Mouse (Mus musculus): ENCODE data around the gene Olfr730. TPM values are rescaled to one million over a fixed set of nuclear protein-coding genes. Genes with fewer than 3 reads are reported as not detected.

Gene Olfr730
- total RNA-seq (2017): not detected in 2 replicates

GRCm38 (mm10) chr14:50188098-50188497 lies at the start of gene Olfr730:
Gene Olfr730, minus strand, starts transcription at chr14:50188198.
- ATAC-seq (replicated peaks in 1 of 2; ENCODE audit: insufficient read depth in 1 of 2, low FRiP score in 2 of 2, low TSS enrichment in 1 of 2, low read depth in 1 of 2, poor library complexity in 2 of 2, severe bottlenecking in 2 of 2): no peak

GRCm38 (mm10) chr14:50152810-50153209 lies 35.2 kb downstream of the Olfr730 start, which contains the start of gene Olfr729:
Gene Olfr729, minus strand, starts transcription at chr14:50152910.
- no peak for ATAC-seq (replicated peaks in 1 of 2; ENCODE audit: insufficient read depth in 1 of 2, low FRiP score in 2 of 2, low TSS enrichment in 1 of 2, low read depth in 1 of 2, poor library complexity in 2 of 2, severe bottlenecking in 2 of 2)

- ATAC-seq (replicated peaks in 1 of 2; ENCODE audit: insufficient read depth in 1 of 2, low FRiP score in 2 of 2, low TSS enrichment in 1 of 2, low read depth in 1 of 2, poor library complexity in 2 of 2, severe bottlenecking in 2 of 2): no peak
Measured at GRCm38 (mm10) chr14:50142580-50142979, 45.4 kb downstream of the Olfr730 start, which contains the start of gene Olfr728. Gene Olfr728, minus strand, starts transcription at chr14:50142680.

Other genes starting within 250 kb of the Olfr730 start
- not detected in 2 replicates for gene Olfr724, start 224.9 kb downstream of the Olfr730 start, total RNA-seq (2017)
- gene Olfr725, start 147.8 kb downstream of the Olfr730 start, total RNA-seq (2017): not detected in 2 replicates
- gene Olfr726, start 97.2 kb downstream of the Olfr730 start, total RNA-seq (2017): not detected in 2 replicates
- not detected in 2 replicates for gene Olfr727, start 65.0 kb downstream of the Olfr730 start, total RNA-seq (2017)
- not detected in 2 replicates for gene Olfr728, start 45.5 kb downstream of the Olfr730 start, total RNA-seq (2017)
- gene Olfr729, start 35.3 kb downstream of the Olfr730 start, total RNA-seq (2017): not detected in 2 replicates
- not detected in 2 replicates for gene Olfr731, start 53.7 kb upstream of the Olfr730 start, total RNA-seq (2017)
- gene Olfr732, start 96.0 kb upstream of the Olfr730 start, total RNA-seq (2017): not detected in 2 replicates
- gene Olfr733, start 113.3 kb upstream of the Olfr730 start, total RNA-seq (2017): not detected in 2 replicates
- gene Olfr734, start 138.6 kb upstream of the Olfr730 start, total RNA-seq (2017): not detected in 2 replicates
- gene Olfr735, start 160.7 kb upstream of the Olfr730 start, total RNA-seq (2017): not detected in 2 replicates
- not detected in 2 replicates for gene Tlr11, start 169.7 kb upstream of the Olfr730 start, total RNA-seq (2017)
- gene Olfr736, start 193.0 kb upstream of the Olfr730 start, total RNA-seq (2017): not detected in 2 replicates
- not detected in 2 replicates for gene Olfr738, start 219.4 kb upstream of the Olfr730 start, total RNA-seq (2017)
- gene Olfr739, start 230.4 kb upstream of the Olfr730 start, total RNA-seq (2017): not detected in 2 replicates

All from hematopoietic stem cell, adult 5-6 weeks (primary cell).